Mouse (Mus musculus) spleen, adult 2 months (tissue): ENCODE data around the gene Flt3.

Experiments used
- CTCF ChIP-seq: fragments of 200-500 bp; IDR thresholded peaks from 2 replicates; pipeline ENCODE4 v1.5.1; 2011; ENCODE audit warnings: mild to moderate bottlenecking, inconsistent platforms; ENCODE audit not compliant: insufficient read depth, insufficient read length, insufficient replicate concordance; ENCODE audit errors: extremely low read depth
- POLR2A ChIP-seq: fragments of 200-500 bp; IDR thresholded peaks from 2 replicates; pipeline ENCODE4 v1.6.1; 2011; ENCODE audit warnings: low read depth, low read length, inconsistent platforms

DNA sequence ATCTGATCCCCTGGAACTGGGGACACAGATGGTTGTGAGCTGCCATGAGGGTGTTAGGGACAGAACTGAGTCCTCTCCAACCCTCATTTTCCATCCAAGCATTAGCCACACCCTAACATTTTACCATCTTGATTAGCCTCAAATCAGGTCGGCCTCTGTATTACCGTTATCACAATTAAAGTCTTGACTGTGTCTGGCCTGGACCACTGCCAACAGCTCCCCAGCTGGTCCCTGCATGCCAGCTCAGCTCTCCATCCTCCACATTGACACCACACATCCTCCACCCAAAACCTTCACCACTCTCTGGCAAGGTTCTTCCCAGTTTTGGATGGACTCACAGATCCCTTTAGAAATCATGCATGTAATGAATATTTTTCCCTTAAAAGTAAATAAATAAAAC is 9.5 kb downstream of the Flt3 start:
- no peak for TF ChIP-seq CTCF
- no peak for TF ChIP-seq POLR2A
